Mouse (Mus musculus) urinary bladder, postnatal 36 days (tissue): ENCODE data around the gene Parp3.
"Not testable (repeated sequence)": the region's sequence is repeated elsewhere in the genome, so short reads cannot be mapped to it uniquely, and the experiment has no call there.

Experiments
- DNase-seq, 2 experiments: peaks; one replicate each; pipeline ENCODE4 v3.0.0; 2022; ENCODE audit warnings: low spot score in 2 of 2, mixed read lengths in 1 of 2

Gene Parp3

GRCm38 (mm10) chr9:106476924-106477484 lies at the start of gene Parp3:
Parp3 (minus strand) TSS chr9:106476949.
- peak; percentile 98 to 99 for DNase-seq

GRCm38 (mm10) chr9:106519909-106520308 lies 43.2 kb upstream of the Parp3 start:
- no peak for DNase-seq

GRCm38 (mm10) chr9:106519433-106519832 lies 42.7 kb upstream of the Parp3 start:
- no peak for DNase-seq

- no peak for DNase-seq
Observed at GRCm38 (mm10) chr9:106514273-106514672, 37.5 kb upstream of the Parp3 start, which contains the start of gene Iqcf5. Iqcf5 (plus strand) TSS chr9:106514573.

GRCm38 (mm10) chr9:106513566-106513965 lies 36.8 kb upstream of the Parp3 start:
- DNase-seq = no peak

- no peak for DNase-seq
Observed at GRCm38 (mm10) chr9:106512729-106513450, 36.1 kb upstream of the Parp3 start.

- DNase-seq = no peak
Observed at GRCm38 (mm10) chr9:106509356-106509755, 32.6 kb upstream of the Parp3 start.

GRCm38 (mm10) chr9:106504246-106504645 lies 27.5 kb upstream of the Parp3 start:
- no peak for DNase-seq

GRCm38 (mm10) chr9:106501846-106502245 lies 25.1 kb upstream of the Parp3 start:
- no peak for DNase-seq

GRCm38 (mm10) chr9:106499667-106500066 lies 22.9 kb upstream of the Parp3 start, which contains the start of gene Iqcf1:
Iqcf1 (plus strand) TSS chr9:106499967.
- no peak for DNase-seq

GRCm38 (mm10) chr9:106487602-106488001 lies 10.9 kb upstream of the Parp3 start:
- not testable (repeated sequence) for DNase-seq

- DNase-seq = no peak
Observed at GRCm38 (mm10) chr9:106485076-106485475, 8.3 kb upstream of the Parp3 start.

- DNase-seq = no peak
Observed at GRCm38 (mm10) chr9:106483606-106484005, 6.9 kb upstream of the Parp3 start.

GRCm38 (mm10) chr9:106483136-106483535 lies 6.4 kb upstream of the Parp3 start:
- DNase-seq = no peak

- no peak for DNase-seq
Observed at GRCm38 (mm10) chr9:106482578-106483115, 5.9 kb upstream of the Parp3 start.

GRCm38 (mm10) chr9:106481676-106482075 lies 4.9 kb upstream of the Parp3 start:
- no peak for DNase-seq

GRCm38 (mm10) chr9:106481075-106481474 lies 4.3 kb upstream of the Parp3 start:
- DNase-seq = no peak

- no peak for DNase-seq
Observed at GRCm38 (mm10) chr9:106480541-106480940, 3.8 kb upstream of the Parp3 start.

GRCm38 (mm10) chr9:106478101-106478500 lies 1.4 kb upstream of the Parp3 start:
- no peak for DNase-seq

- no peak for DNase-seq
Observed at GRCm38 (mm10) chr9:106477649-106478048, 900 bp upstream of the Parp3 start.

GRCm38 (mm10) chr9:106476002-106476923 lies 486 bp downstream of the Parp3 start:
- peak; percentile 58 to 72 for DNase-seq

GRCm38 (mm10) chr9:106475663-106476001 lies 1.1 kb downstream of the Parp3 start, which contains the start of gene Rrp9:
Rrp9 (plus strand) TSS chr9:106475963.
- DNase-seq = no peak
